In genomic region chr14:104210719-104211118, GRCm38 (mm10) we compare ENCODE assay signal across 13 mouse cellular contexts.
DNase-seq lines count a peak whose midpoint lies in the region; ATAC-seq lines count a peak whose summit lies in the region.
"Had no signal": no experiment of that assay in that cellular context is flagged by ENCODE, and none has a peak within 500 bp of the region (broad histone marks: within the 10 kb centered on the region; RNA-seq: fewer than 3 reads in every experiment).

No protein-coding gene starts in this region.

- H3K9ac ChIP-seq in hindbrain, embryonic 12.5 days: no peak overlapping the region
- no peak overlapping the region for H3K9ac ChIP-seq in hindbrain, embryonic 13.5 days
- H3K9ac ChIP-seq in lung, embryonic 15.5 days: no peak overlapping the region
- H3K9ac ChIP-seq in embryonic facial prominence, embryonic 14.5 days (ENCODE audit: low read depth, low read length): no peak overlapping the region
- H3K9ac ChIP-seq: heart, embryonic 15.5 days; liver, embryonic 13.5 days had no signal

- no peaks in the 10 kb centered on the region for H3K4me1 ChIP-seq in hindbrain, embryonic 12.5 days
- H3K4me1 ChIP-seq in hindbrain, embryonic 13.5 days (replicated peaks): no peaks in the 10 kb centered on the region
- H3K4me1 ChIP-seq in lung, embryonic 15.5 days: no peaks in the 10 kb centered on the region
- 0 out of 2 replicates have a peak, but pooled peaks cover 4% of the 10 kb centered on the region for H3K4me1 ChIP-seq in embryonic facial prominence, embryonic 10.5 days
- H3K4me1 ChIP-seq in embryonic facial prominence, embryonic 14.5 days (ENCODE audit: control insufficient read depth, insufficient read depth, low read length): no peaks in the 10 kb centered on the region
- H3K4me1 ChIP-seq: heart, embryonic 15.5 days; liver, embryonic 13.5 days had no signal

- no peak overlapping the region for H3K4me3 ChIP-seq in hindbrain, embryonic 12.5 days
- no peak overlapping the region for H3K4me3 ChIP-seq in hindbrain, embryonic 13.5 days
- H3K4me3 ChIP-seq in lung, embryonic 15.5 days: no peak overlapping the region
- H3K4me3 ChIP-seq in embryonic facial prominence, embryonic 10.5 days: no peak overlapping the region
- no peak overlapping the region for H3K4me3 ChIP-seq in embryonic facial prominence, embryonic 14.5 days (ENCODE audit: low read depth, low read length)
- H3K4me3 ChIP-seq: erythroblast, embryonic 14.5 days; heart, embryonic 15.5 days; liver, embryonic 13.5 days had no signal

- no peaks in the 10 kb centered on the region for H3K27me3 ChIP-seq in hindbrain, embryonic 12.5 days
- no peaks in the 10 kb centered on the region for H3K27me3 ChIP-seq in hindbrain, embryonic 13.5 days
- no peaks in the 10 kb centered on the region for H3K27me3 ChIP-seq in lung, embryonic 15.5 days
- no peaks in the 10 kb centered on the region for H3K27me3 ChIP-seq in embryonic facial prominence, embryonic 10.5 days (replicated peaks; ENCODE audit: low read depth, poor library complexity, severe bottlenecking)
- no peaks in the 10 kb centered on the region for H3K27me3 ChIP-seq in embryonic facial prominence, embryonic 14.5 days (replicated peaks; ENCODE audit: control insufficient read depth, insufficient read depth, low read length)
- H3K27me3 ChIP-seq: heart, embryonic 15.5 days; liver, embryonic 13.5 days had no signal

- H3K27ac ChIP-seq in hindbrain, embryonic 12.5 days: no peak overlapping the region
- H3K27ac ChIP-seq in hindbrain, embryonic 13.5 days: no peak overlapping the region
- peak overlapping the region; percentile 29; the same call in 1 of the 2 replicates for H3K27ac ChIP-seq in lung, embryonic 15.5 days
- no peak overlapping the region for H3K27ac ChIP-seq in embryonic facial prominence, embryonic 10.5 days (replicated peaks)
- no peak overlapping the region for H3K27ac ChIP-seq in embryonic facial prominence, embryonic 14.5 days (replicated peaks; ENCODE audit: low read depth, low read length)
- H3K27ac ChIP-seq: heart, embryonic 15.5 days; liver, embryonic 13.5 days had no signal

- no peak for DNase-seq in lung, postnatal 36 days
- DNase-seq in embryonic facial prominence, embryonic 10.5 days (ENCODE audit: low spot score): peak; percentile 11
- peak; percentile 81 for DNase-seq in embryonic facial prominence, embryonic 14.5 days (ENCODE audit: low spot score)
- DNase-seq in urinary bladder, postnatal 4 days (ENCODE audit: low spot score in 2 of 2): no peak
- DNase-seq: gastrocnemius, postnatal 36 days; liver, embryonic 13.5 days; thymus, adult 18-20 months had no signal

- no peaks in the 10 kb centered on the region for H3K36me3 ChIP-seq in hindbrain, embryonic 12.5 days
- no peaks in the 10 kb centered on the region for H3K36me3 ChIP-seq in hindbrain, embryonic 13.5 days
- H3K36me3 ChIP-seq in lung, embryonic 15.5 days: no peaks in the 10 kb centered on the region
- H3K36me3 ChIP-seq in embryonic facial prominence, embryonic 10.5 days (replicated peaks): no peaks in the 10 kb centered on the region
- no peaks in the 10 kb centered on the region for H3K36me3 ChIP-seq in embryonic facial prominence, embryonic 14.5 days (ENCODE audit: control insufficient read depth, insufficient read depth, low read length)
- H3K36me3 ChIP-seq: heart, embryonic 15.5 days; liver, embryonic 13.5 days had no signal

- no peak overlapping the region for H3K4me2 ChIP-seq in hindbrain, embryonic 12.5 days (replicated peaks)
- no peak overlapping the region for H3K4me2 ChIP-seq in hindbrain, embryonic 13.5 days
- H3K4me2 ChIP-seq in lung, embryonic 15.5 days: no peak overlapping the region
- no peak overlapping the region for H3K4me2 ChIP-seq in embryonic facial prominence, embryonic 14.5 days (ENCODE audit: low read depth, low read length)
- H3K4me2 ChIP-seq: heart, embryonic 15.5 days; liver, embryonic 13.5 days had no signal

- 0 out of 2 replicates have a peak, but pooled peaks have one; percentile 38 for ATAC-seq in hindbrain, embryonic 12.5 days (ENCODE audit: low FRiP score)
- no peak for ATAC-seq in hindbrain, embryonic 13.5 days (ENCODE audit: low FRiP score)
- ATAC-seq in lung, embryonic 15.5 days (ENCODE audit: borderline replicate concordance, extremely low read depth, low FRiP score, low TSS enrichment): peak; percentile 64
- ATAC-seq in embryonic facial prominence, embryonic 14.5 days (ENCODE audit: low read depth): peak; percentile 88
- ATAC-seq: Patski had no signal

- H3K9me3 ChIP-seq in hindbrain, embryonic 12.5 days (replicated peaks): no peaks in the 10 kb centered on the region
- H3K9me3 ChIP-seq in hindbrain, embryonic 13.5 days: no peaks in the 10 kb centered on the region
- no peaks in the 10 kb centered on the region for H3K9me3 ChIP-seq in lung, embryonic 15.5 days
- no peaks in the 10 kb centered on the region for H3K9me3 ChIP-seq in embryonic facial prominence, embryonic 10.5 days
- H3K9me3 ChIP-seq in embryonic facial prominence, embryonic 14.5 days (ENCODE audit: control insufficient read depth, low read length): no peaks in the 10 kb centered on the region
- H3K9me3 ChIP-seq: heart, embryonic 15.5 days had no signal

- WGBS in hindbrain, embryonic 12.5 days: 60% methylated on average over 3 of the region's 3 CpGs
- WGBS in hindbrain, embryonic 13.5 days: 75% methylated on average over 3 of the region's 3 CpGs
- WGBS in lung, embryonic 15.5 days: 33% methylated on average over 3 of the region's 3 CpGs
- WGBS in embryonic facial prominence, embryonic 10.5 days: 51% methylated on average over 3 of the region's 3 CpGs
- WGBS in embryonic facial prominence, embryonic 14.5 days: 41% methylated on average over 3 of the region's 3 CpGs

Comparison
In these comparisons a context has a peak if more than half of its experiments do, and no peak if none do; other contexts are left out.
1. DNase-seq: peak in embryonic facial prominence, embryonic 10.5 days (single experiment) and embryonic facial prominence, embryonic 14.5 days (single experiment); none in lung, postnatal 36 days (single experiment) and urinary bladder, postnatal 4 days (0 of 2).